Comparison of ENCODE assay signal across 9 mouse cellular contexts in the genomic region with DNA sequence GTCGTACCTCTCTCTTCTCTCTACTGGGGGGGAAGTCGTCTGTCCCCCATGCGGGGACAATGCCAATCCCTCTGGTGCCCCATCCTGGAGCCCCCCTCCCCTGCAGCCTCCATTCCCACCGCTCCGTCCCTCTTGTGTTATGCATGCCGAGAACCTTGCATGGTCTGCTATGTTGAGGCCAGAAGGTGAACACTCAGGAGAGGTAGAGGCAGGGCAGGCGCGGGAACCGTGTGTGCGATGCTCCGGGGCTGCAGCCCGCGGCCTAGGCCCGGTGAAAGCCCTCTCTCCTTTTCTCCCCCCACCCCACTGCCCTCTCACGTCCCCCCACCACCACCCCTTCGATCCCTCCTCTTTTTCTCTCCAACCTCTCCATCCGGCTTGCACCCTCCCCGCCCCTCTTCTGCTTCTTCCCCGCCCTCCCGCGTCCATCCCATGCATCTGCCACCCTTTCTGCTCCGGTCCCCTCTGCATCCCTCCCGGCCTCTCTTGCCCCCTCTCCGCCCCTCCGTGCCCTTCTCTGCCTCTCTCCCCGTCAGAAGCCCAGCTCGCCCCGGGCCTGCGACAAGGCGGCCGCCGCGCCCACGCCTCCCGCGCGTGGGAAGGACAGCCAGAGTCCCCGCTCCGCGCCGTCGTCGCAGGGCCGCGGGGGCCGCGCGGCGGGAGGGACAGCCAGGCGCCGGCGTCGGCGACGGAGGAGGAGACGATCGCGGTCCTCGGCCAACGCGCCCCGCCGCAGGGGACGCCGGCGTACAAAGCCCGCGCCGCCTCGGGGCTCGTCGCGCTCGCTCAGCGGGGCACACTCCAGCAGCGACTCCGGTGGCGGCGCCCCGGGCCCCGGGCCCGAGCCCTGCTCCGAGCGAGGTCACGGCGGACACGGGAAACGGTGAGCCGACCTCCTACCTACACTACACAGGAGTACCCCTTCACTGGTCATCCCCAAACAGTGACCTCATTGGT. TPM values are rescaled to one million over a fixed set of nuclear protein-coding genes. Genes with fewer than 3 reads are reported as not detected.
DNase-seq lines count a peak whose midpoint lies in the region; ATAC-seq and TF ChIP-seq lines count a peak whose summit lies in the region.
"Had no signal": no experiment of that assay in that cellular context is flagged by ENCODE, and none has a peak within 500 bp of the region (broad histone marks: within the 10 kb centered on the region; RNA-seq: fewer than 3 reads in every experiment).

No protein-coding gene starts in this region.

- no peak for TF ChIP-seq POLR2A in heart, adult 2 months (IDR thresholded peaks at IDR 0.05; ENCODE audit: insufficient read depth, low read depth, low read length)
- no peak for TF ChIP-seq POLR2A in testis, adult 2 months (IDR thresholded peaks at IDR 0.05; ENCODE audit: control insufficient read depth, low read depth, low read length)

- ATAC-seq in hindbrain, embryonic 15.5 days (ENCODE audit: low FRiP score, low read depth), result peak; percentile 57
- peak; percentile 68 for ATAC-seq in midbrain, embryonic 13.5 days
- ATAC-seq in megakaryocyte-erythroid progenitor cell, adult 5-6 weeks (replicated peaks; ENCODE audit: low FRiP score, low TSS enrichment, poor library complexity, severe bottlenecking), result no peak

- 2% methylated on average over 87 of the region's 89 CpGs for WGBS in heart, adult 2 months
- 2% methylated on average over 78 of the region's 89 CpGs for WGBS in hindbrain, embryonic 15.5 days
- under 1% methylated on average over 89 of the region's 89 CpGs for WGBS in midbrain, embryonic 13.5 days

- peak overlapping the region; percentile 66 for H3K9ac ChIP-seq in heart, adult 2 months (ENCODE audit: low read depth, low read length)
- H3K9ac ChIP-seq in hindbrain, embryonic 15.5 days, result peak overlapping the region; percentile 63
- peak overlapping the region; percentile 80 for H3K9ac ChIP-seq in midbrain, embryonic 13.5 days (replicated peaks)

- H3K4me3 ChIP-seq in heart, adult 2 months, result peak overlapping the region; percentile 31
- H3K4me3 ChIP-seq in testis, adult 2 months (ENCODE audit: control insufficient read depth, low read depth, low read length), result peak overlapping the region; percentile 44
- peak overlapping the region; percentile 47 for H3K4me3 ChIP-seq in hindbrain, embryonic 15.5 days
- H3K4me3 ChIP-seq in midbrain, embryonic 13.5 days (replicated peaks), result peak overlapping the region; percentile 44

- no peaks in the 10 kb centered on the region for H3K4me1 ChIP-seq in heart, adult 2 months (ENCODE audit: control insufficient read depth, insufficient read depth, low read length)
- H3K4me1 ChIP-seq in testis, adult 2 months (ENCODE audit: control insufficient read depth, insufficient read depth, low read length), result peaks cover 21% of the 10 kb centered on the region
- H3K4me1 ChIP-seq in hindbrain, embryonic 15.5 days (replicated peaks), result peaks cover 20% of the 10 kb centered on the region
- peaks cover 32% of the 10 kb centered on the region for H3K4me1 ChIP-seq in midbrain, embryonic 13.5 days (replicated peaks)

- no peak for TF ChIP-seq EP300 in heart, adult 2 months (IDR thresholded peaks at IDR 0.05; ENCODE audit: insufficient read depth, low read depth, low read length)

- peak overlapping the region; percentile 84 for H3K4me2 ChIP-seq in hindbrain, embryonic 15.5 days
- H3K4me2 ChIP-seq in midbrain, embryonic 13.5 days (replicated peaks), result peak overlapping the region; percentile 84

- intact Hi-C loops in heart, adult 2 months (cut with DNase I), result no loop called here

- peak; percentile 19; the same call in 1 of the 2 replicates for TF ChIP-seq CTCF in heart, adult 2 months (IDR thresholded peaks at IDR 0.05)
- no peak for TF ChIP-seq CTCF in testis, adult 2 months (IDR thresholded peaks at IDR 0.05; ENCODE audit: control insufficient read depth, insufficient read depth, insufficient replicate concordance, low read depth, low read length)

- no peaks in the 10 kb centered on the region for H3K9me3 ChIP-seq in hindbrain, embryonic 15.5 days
- H3K9me3 ChIP-seq in midbrain, embryonic 13.5 days, result no peaks in the 10 kb centered on the region

- H3K27me3 ChIP-seq in heart, adult 2 months (ENCODE audit: control insufficient read depth, insufficient read depth, low read length), result peaks cover 14% of the 10 kb centered on the region
- H3K27me3 ChIP-seq in testis, adult 2 months (ENCODE audit: control insufficient read depth, insufficient read depth, low read length), result peaks cover 6% of the 10 kb centered on the region; the same call in 1 of the 2 replicates
- H3K27me3 ChIP-seq in hindbrain, embryonic 15.5 days, result 0 out of 2 replicates have a peak, but pooled peaks cover 7% of the 10 kb centered on the region
- H3K27me3 ChIP-seq in midbrain, embryonic 13.5 days, result peaks cover 45% of the 10 kb centered on the region

- H3K27ac ChIP-seq in heart, adult 2 months, result no peak overlapping the region
- no peak overlapping the region for H3K27ac ChIP-seq in testis, adult 2 months (ENCODE audit: control insufficient read depth, insufficient read depth, low read depth, low read length)
- peak overlapping the region; percentile 61 for H3K27ac ChIP-seq in hindbrain, embryonic 15.5 days (replicated peaks)
- H3K27ac ChIP-seq in midbrain, embryonic 13.5 days, result peak overlapping the region; percentile 76

- DNase-seq in heart, adult 2 months, result peak in 1 of 2 experiments; percentile 21
- DNase-seq in heart, adult 8-10 months (ENCODE audit: low spot score), result no peak
- no peak for DNase-seq in testis, postnatal 14 days (ENCODE audit: low spot score)
- no peak for DNase-seq in frontal cortex, postnatal 25 days (ENCODE audit: low spot score in 2 of 2)

- no peaks in the 10 kb centered on the region for H3K36me3 ChIP-seq in heart, adult 2 months (ENCODE audit: control insufficient read depth, insufficient read depth, low read length)
- no peaks in the 10 kb centered on the region for H3K36me3 ChIP-seq in testis, adult 2 months (ENCODE audit: control insufficient read depth, insufficient read depth, low read length)
- peaks cover 2% of the 10 kb centered on the region; the same call in 1 of the 2 replicates for H3K36me3 ChIP-seq in hindbrain, embryonic 15.5 days
- peaks cover 15% of the 10 kb centered on the region; the same call in 1 of the 2 replicates for H3K36me3 ChIP-seq in midbrain, embryonic 13.5 days

- H3K79me2 ChIP-seq in heart, adult 2 months (replicated peaks; ENCODE audit: control insufficient read depth, insufficient read depth, low read length), result no peaks in the 10 kb centered on the region

RNA-seq across cellular contexts. Expression of gene Hspb1, which starts 19.8 kb away (rescaled TPM):
- 100 to 1,000 TPM; 434 to 446 TPM for total RNA-seq in heart, adult 2 months (2021)
- polyA plus RNA-seq in heart, adult 2 months (2012; rRNA removed), result 427 and 635 TPM in 2 replicates
- total RNA-seq in heart, adult 8-10 months (2022), result 100 to 1,000 TPM; 312 to 583 (median 421) TPM
- polyA plus RNA-seq in testis, adult 2 months (2012; rRNA removed), result 49.6 and 51.0 TPM in 2 replicates
- polyA plus RNA-seq in hindbrain, embryonic 15.5 days (2015; fragmentation: Nextera tagmentation; extraction: Ambion mirVana), result 14.8 and 16.6 TPM in 2 replicates
- 6.8 and 7.1 TPM in 2 replicates for polyA plus RNA-seq in midbrain, embryonic 13.5 days (2015; fragmentation: Nextera tagmentation; extraction: Ambion mirVana)
- not detected in 2 replicates for total RNA-seq in megakaryocyte-erythroid progenitor cell, adult 5-6 weeks (2014; fragmentation: Nextera tagmentation)
- not detected in 2 replicates for total RNA-seq in megakaryocyte-erythroid progenitor cell, adult 5-6 weeks (2017)
- total RNA-seq: MEL had no signal

Comparison
In these comparisons a context has a peak if more than half of its experiments do, and no peak if none do; other contexts are left out.
1. H3K27ac ChIP-seq: peak in hindbrain, embryonic 15.5 days (single experiment) and midbrain, embryonic 13.5 days (single experiment); none in heart, adult 2 months (single experiment) and testis, adult 2 months (single experiment).
2. Peak in every context shown above with its lines, with median percentiles within 50 percentile points of each other: H3K4me3 ChIP-seq and H3K9ac ChIP-seq.